Mouse (Mus musculus) midbrain, embryonic 11.5 days (tissue): ENCODE data around the gene Pitpnm1. TPM values are rescaled to one million over a fixed set of nuclear protein-coding genes. Genes with fewer than 3 reads are reported as not detected.

Experiments used
- ATAC-seq: fragments of 200-750 bp; cut with Nextera tagmentation; 2 replicates; pipeline ENCODE4 v1.8.0; 2017; ENCODE audit warnings: moderate TSS enrichment, moderate library complexity; ENCODE audit not compliant: low FRiP score
- DNase-seq: peaks from one replicate; pipeline ENCODE4 v3.0.0; 2015; ENCODE audit warnings: low spot score; ENCODE audit errors: missing footprints
- H3K27ac ChIP-seq: fragments of 300-500 bp; sonication (generic); 2 replicates; pipeline ENCODE4 v1.5.1; 2014; ENCODE audit warnings: low read depth, low read length
- H3K27me3 ChIP-seq: fragments of 300-500 bp; sonication (generic); 2 replicates; pipeline ENCODE4 v1.6.1; 2014; ENCODE audit warnings: mild to moderate bottlenecking, low read length, moderate library complexity, mixed read lengths; ENCODE audit not compliant: control insufficient read depth, insufficient read depth
- H3K36me3 ChIP-seq: fragments of 300-500 bp; sonication (generic); 2 replicates; pipeline ENCODE4 v1.6.1; 2014; ENCODE audit warnings: mild to moderate bottlenecking, low read length, moderate library complexity, mixed read lengths; ENCODE audit not compliant: control insufficient read depth, insufficient read depth
- H3K4me1 ChIP-seq: fragments of 300-500 bp; sonication (generic); 2 replicates; pipeline ENCODE4 v1.6.1; 2014; ENCODE audit warnings: low read length; ENCODE audit not compliant: control insufficient read depth, insufficient read depth
- H3K4me2 ChIP-seq: fragments of 300-500 bp; sonication (generic); 2 replicates; pipeline ENCODE4 v1.6.1; 2014; ENCODE audit warnings: mild to moderate bottlenecking, moderate library complexity
- H3K4me3 ChIP-seq: fragments of 300-500 bp; sonication (generic); 2 replicates; pipeline ENCODE4 v1.5.1; 2014; ENCODE audit warnings: low read depth, low read length
- H3K9ac ChIP-seq: fragments of 300-500 bp; sonication (generic); 2 replicates; pipeline ENCODE4 v1.6.1; 2014; ENCODE audit warnings: low read length
- H3K9me3 ChIP-seq: fragments of 300-500 bp; sonication (generic); 2 replicates; pipeline ENCODE4 v1.6.1; 2016; ENCODE audit warnings: low read length; ENCODE audit not compliant: control insufficient read depth
- WGBS: fragments of 180-500 bp; shearing (Covaris S2); extraction: QIAGEN DNeasy Blood & Tissue Kit; methylation state at CpG from one replicate; pipeline ENCODE4 v1.1.7; 2014; 5-methylcytosine and 5-hydroxymethylcytosine counted together
- polyA plus RNA-seq: library from polyadenylated mRNA; unstranded; fragments of >200 nt; fragmentation: Nextera tagmentation; extraction: Ambion mirVana; gene quantifications from 2 replicates; pipeline ENCODE4 v1.2.1, GENCODE M21; 2014

The Pitpnm1 gene
- polyA plus RNA-seq, 1 experiment from 2014 or later, result 11.2 TPM

DNA sequence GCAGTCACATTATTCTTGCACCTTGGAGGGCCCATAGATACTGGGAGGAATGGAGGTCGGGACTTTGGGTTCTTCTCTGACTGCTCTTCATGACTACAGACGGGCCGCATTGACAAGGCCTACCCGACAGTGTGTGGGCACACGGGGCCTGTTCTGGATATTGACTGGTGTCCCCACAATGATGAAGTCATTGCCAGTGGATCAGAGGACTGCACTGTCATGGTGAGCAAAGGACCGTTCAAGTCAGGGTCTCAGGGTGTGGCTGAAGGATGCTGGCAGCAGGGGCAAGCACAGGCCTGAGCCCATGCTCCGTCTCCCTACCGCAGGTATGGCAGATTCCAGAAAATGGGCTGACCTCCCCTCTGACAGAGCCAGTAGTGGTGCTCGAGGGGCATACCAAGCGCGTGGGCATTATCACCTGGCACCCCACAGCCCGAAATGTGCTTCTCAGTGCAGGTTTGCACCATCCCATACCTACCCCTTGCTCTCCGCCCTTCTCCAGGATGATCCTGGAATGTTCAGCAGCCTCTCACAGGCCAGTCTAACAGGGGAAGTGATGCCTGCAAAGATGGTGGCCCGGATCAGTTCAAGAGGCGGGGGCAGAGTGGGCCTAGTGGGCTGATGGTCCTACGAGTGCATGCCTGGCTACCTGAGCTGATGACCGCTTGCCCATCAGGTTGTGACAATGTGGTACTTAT, 50.1 kb downstream of the Pitpnm1 start:
- no peaks in the 10 kb centered on the region for H3K27me3 ChIP-seq
- no peak overlapping the region for H3K9ac ChIP-seq
- H3K9me3 ChIP-seq, result no peaks in the 10 kb centered on the region
- peaks cover 14% of the 10 kb centered on the region for H3K4me1 ChIP-seq
- ATAC-seq, result no peak
- WGBS, result 96% methylated on average over 17 of the region's 17 CpGs
- DNase-seq, result no peak
- H3K36me3 ChIP-seq, result peaks cover 10% of the 10 kb centered on the region
- H3K27ac ChIP-seq, result no peak overlapping the region
- H3K4me2 ChIP-seq, result no peak overlapping the region
- no peak overlapping the region for H3K4me3 ChIP-seq

DNA sequence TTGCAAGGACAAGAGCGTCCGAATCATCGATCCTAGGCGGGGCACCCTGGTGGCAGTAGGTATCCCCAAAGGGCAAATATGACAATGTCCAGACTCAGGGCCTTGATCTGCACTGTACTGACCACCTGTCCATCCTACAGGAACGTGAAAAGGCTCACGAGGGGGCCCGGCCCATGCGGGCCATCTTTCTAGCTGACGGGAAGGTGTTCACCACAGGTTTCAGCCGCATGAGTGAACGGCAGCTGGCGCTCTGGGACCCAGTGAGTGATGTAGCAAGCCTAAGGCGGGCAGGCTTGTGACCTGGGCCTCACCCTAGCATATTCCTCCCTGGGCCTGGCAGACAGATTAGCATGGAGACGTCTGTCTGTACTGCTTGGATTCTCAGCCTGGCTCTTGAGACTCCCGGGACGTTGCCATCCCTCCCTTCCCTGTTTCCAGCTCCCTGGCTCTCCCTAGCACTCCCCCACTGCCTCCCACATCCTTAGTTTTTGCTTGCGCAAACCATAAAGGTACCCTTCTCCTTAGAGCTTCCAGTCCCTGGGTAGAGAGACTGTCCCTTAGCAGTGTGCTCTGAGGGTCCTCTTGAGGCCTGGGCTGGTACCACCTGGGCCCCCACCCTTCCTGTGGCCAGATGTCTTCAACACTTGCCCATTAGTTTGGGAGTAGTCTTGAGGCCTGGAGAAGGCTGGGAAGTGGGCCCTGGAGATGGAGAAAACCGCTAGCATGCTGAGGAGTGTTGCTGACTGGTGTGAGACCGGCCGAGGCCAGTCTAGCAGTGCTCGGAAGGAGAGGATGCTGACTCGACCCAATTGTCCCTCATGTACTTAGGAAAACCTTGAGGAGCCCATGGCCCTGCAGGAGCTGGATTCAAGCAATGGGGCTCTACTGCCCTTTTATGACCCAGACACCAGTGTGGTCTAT, 51.0 kb downstream of the Pitpnm1 start:
- Histone ChIP-seq H3K9me3 (no peaks in the 10 kb centered on the region), H3K36me3 (peaks cover 10% of the 10 kb centered on the region), H3K27me3 (no peaks in the 10 kb centered on the region), H3K4me2 (no peak overlapping the region), H3K27ac (no peak overlapping the region), H3K4me3 (no peak overlapping the region), H3K9ac (no peak overlapping the region), H3K4me1 (peaks cover 14% of the 10 kb centered on the region)
- ATAC-seq (no peak), DNase-seq (no peak)
- 90% methylated on average over 22 of the region's 22 CpGs for WGBS

DNA sequence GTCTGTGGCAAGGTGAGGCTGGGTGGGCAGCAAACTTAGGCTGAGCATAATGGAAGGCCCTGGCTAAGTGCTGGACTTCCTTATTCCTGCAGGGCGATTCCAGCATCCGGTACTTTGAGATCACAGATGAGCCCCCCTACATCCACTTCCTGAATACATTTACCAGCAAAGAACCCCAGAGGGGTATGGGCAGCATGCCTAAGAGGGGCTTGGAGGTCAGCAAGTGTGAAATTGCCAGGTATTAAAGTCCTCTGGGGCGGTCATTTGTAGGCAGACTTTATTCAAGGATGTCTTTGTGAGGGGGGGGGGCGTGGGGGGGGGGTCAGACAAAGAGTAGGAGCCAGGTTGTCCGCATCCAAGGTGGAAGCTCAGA, 51.7 kb downstream of the Pitpnm1 start:
- Histone ChIP-seq H3K27ac (no peak overlapping the region), H3K4me2 (no peak overlapping the region), H3K4me3 (no peak overlapping the region), H3K9ac (no peak overlapping the region), H3K36me3 (peaks cover 13% of the 10 kb centered on the region), H3K9me3 (no peaks in the 10 kb centered on the region), H3K4me1 (peaks cover 14% of the 10 kb centered on the region), H3K27me3 (no peaks in the 10 kb centered on the region)
- ATAC-seq (no peak), DNase-seq (no peak)
- 76% methylated on average over 5 of the region's 5 CpGs for WGBS

DNA sequence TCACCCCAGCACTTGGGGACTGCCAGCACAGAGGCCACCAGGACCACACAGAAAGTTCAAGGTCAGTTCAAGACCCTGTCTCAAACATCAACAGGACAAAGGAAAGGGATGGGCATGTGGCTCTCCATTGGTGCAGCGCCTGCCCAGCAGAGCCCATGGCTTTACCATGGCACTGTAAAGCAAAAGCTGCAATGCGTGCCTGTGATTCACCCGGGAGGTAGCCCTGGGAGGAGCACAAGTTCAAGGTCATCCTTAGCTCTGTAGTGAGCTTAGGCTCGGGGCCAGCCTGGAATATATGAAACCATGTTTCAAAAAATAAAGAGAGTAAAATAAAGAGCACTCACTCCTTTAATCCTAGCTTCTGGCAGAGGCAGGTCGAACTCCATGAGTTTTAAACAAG, 52.1 kb downstream of the Pitpnm1 start:
- WGBS, result 89% methylated on average over 5 of the region's 5 CpGs
- DNase-seq (no peak), ATAC-seq (no peak)
- Histone ChIP-seq H3K4me3 (no peak overlapping the region), H3K9me3 (no peaks in the 10 kb centered on the region), H3K27me3 (no peaks in the 10 kb centered on the region), H3K27ac (no peak overlapping the region), H3K4me2 (no peak overlapping the region), H3K9ac (no peak overlapping the region), H3K36me3 (peaks cover 15% of the 10 kb centered on the region), H3K4me1 (peaks cover 14% of the 10 kb centered on the region)

DNA sequence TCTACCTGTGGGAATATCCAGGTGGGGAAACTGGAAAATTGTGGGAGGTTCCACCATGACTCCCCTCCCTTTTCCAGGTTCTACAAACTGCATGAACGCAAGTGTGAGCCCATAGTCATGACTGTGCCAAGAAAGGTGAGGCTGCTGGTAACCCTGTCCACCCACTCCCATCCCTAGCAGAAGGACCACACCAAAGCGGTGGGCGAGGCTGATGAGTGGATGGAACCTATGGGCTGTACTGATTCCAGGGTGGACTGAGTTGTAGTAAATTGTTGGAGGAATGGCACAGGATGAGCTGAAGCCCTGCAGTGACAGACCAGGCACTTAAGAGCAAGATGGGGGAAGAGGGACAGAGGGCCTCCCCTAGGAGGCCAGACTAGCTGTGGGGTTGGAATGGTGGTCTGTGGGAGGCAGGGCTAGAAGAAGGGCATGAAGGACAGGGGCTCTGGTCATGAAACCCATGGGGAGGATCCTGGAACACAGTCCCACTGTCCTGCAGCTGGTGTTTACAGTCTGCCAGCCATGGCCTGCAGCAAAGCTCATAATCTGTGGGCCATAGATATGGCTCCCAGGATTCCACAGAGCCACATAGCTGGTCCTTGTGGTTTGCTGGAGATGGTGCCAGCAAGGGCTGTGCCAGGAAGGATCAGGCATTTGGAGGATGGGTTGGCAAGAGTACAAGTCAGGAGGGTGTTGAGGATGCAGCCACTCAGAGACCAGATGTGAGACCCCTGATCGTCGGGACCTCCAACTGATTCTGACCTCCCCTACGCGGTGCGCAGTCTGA, 52.8 kb downstream of the Pitpnm1 start:
- Histone ChIP-seq H3K4me2 (no peak overlapping the region), H3K36me3 (peaks cover 20% of the 10 kb centered on the region), H3K27me3 (no peaks in the 10 kb centered on the region), H3K4me3 (no peak overlapping the region), H3K9ac (no peak overlapping the region), H3K9me3 (no peaks in the 10 kb centered on the region), H3K27ac (no peak overlapping the region), H3K4me1 (peaks cover 12% of the 10 kb centered on the region)
- ATAC-seq (no peak), DNase-seq (no peak)
- WGBS, result 88% methylated on average over 8 of the region's 8 CpGs

DNA sequence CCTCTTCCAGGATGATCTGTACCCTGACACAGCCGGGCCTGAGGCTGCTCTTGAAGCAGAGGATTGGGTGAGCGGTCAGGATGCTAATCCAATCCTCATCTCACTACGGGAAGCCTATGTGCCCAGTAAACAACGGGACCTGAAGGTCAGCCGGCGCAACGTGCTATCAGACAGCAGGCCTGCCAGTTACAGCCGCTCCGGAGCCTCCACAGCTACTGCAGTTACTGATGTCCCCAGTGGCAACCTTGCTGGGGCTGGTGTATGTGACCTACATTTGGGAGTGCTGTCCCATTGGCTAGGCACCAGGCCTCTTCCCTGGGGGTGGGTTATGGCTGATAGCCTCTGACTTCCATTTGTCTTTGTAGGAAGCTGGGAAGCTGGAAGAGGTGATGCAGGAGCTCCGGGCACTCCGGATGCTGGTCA, 53.4 kb downstream of the Pitpnm1 start, which contains the start of gene Ptprcap:
Gene Ptprcap (plus strand): TSS at position 373 of the 423 bp plus-strand sequence.
- Histone ChIP-seq H3K36me3 (peaks cover 24% of the 10 kb centered on the region), H3K4me1 (peaks cover 7% of the 10 kb centered on the region), H3K27ac (no peak within 1 kb of the TSS), H3K27me3 (no peaks in the 10 kb centered on the region), H3K4me3 (no peak within 1 kb of the TSS), H3K9ac (no peak within 1 kb of the TSS), H3K9me3 (no peaks in the 10 kb centered on the region), H3K4me2 (no peak within 1 kb of the TSS)
- ATAC-seq, result no peak
- 74% methylated on average over 11 of the region's 11 CpGs for WGBS
- DNase-seq, result no peak

DNA sequence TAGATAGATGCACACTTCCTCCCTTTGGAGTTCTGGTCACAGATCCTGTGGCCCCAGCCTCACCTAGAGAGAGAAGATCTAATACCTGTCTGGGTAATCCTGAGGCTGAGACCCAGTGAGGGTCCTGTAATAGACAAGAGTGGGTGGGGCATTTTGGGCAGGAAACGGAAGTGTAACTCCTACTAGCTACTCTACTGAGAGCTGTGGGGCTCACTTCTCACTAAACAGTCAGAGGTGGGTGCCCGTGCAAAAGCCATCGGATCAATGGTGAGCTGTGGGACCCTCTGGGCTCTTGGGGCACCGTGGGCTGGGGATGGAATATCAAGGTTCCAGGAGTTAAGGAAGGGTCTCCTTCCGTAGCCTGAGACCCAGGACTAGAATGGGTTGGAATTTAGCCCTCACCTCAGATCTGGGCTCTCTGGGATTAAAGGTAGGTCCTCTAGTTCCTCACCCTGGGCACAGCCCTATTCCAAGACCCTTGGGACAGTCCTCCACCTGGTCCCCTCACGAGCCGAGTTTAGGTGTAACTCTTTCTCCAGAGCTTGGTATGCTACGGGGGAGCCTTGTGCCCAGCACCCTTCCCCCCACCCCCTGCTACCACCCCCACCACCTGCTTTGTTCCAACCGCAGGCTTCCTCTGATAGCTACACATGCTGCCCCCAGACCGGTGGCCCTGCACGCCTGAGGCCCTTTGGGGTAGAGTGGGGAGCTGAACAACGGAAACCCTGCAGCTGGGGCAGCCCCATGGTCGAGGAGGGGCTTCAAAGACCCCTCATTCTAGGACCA, 54.8 kb downstream of the Pitpnm1 start:
- no peak overlapping the region for H3K4me2 ChIP-seq
- no peaks in the 10 kb centered on the region for H3K4me1 ChIP-seq
- no peak for DNase-seq
- no peak for ATAC-seq
- H3K4me3 ChIP-seq, result no peak overlapping the region
- H3K9ac ChIP-seq, result no peak overlapping the region
- no peaks in the 10 kb centered on the region for H3K9me3 ChIP-seq
- H3K27me3 ChIP-seq, result no peaks in the 10 kb centered on the region
- no peak overlapping the region for H3K27ac ChIP-seq
- H3K36me3 ChIP-seq, result peaks cover 33% of the 10 kb centered on the region
- WGBS, result 88% methylated on average over 13 of the region's 13 CpGs

DNA sequence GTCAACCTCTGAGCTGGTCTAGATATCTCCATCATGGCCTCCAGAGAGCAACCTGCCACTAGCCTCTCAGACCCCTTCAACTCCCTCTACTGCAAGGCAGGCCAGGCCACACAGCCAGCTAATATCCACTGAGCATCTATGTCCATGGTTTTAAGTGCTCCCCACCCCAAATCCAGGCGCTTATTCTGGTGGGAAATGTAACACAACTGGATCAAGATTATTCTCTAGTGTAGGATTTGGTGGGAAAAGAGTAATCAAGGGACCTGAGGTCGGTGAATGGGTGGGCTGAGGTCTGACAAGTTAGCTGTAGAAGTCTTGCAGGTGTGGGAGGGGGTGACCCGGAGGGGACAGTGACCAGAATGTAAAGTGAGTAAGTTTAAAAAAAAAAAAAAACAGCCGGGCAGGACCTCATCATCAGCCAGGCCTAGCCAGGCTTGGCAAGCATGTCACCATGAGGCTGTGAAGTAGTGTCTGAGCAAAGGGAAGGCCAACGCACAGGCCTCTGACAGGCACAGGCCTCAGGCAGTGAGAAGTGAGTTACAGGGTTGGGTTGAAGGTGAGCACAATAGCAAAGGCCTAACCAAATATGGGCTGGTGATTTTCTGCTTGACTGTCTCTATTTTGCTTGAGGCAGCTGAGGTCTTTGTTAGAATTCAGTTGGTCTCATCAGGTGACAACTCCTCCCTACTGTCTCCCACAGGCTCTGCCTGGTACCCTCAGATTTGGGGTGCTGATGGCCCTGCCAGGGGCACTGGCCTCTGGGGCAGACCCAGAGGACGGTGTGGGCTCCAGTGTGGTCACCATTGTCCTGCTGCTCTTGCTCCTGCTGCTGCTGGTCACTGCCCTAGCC, 55.6 kb downstream of the Pitpnm1 start:
- no peak for ATAC-seq
- Histone ChIP-seq H3K36me3 (peaks cover 30% of the 10 kb centered on the region), H3K9ac (no peak overlapping the region), H3K4me1 (no peaks in the 10 kb centered on the region), H3K27ac (no peak overlapping the region; the same call in 1 of the 2 replicates), H3K27me3 (no peaks in the 10 kb centered on the region), H3K4me3 (no peak overlapping the region), H3K9me3 (no peaks in the 10 kb centered on the region), H3K4me2 (no peak overlapping the region)
- 78% methylated on average over 6 of the region's 6 CpGs for WGBS
- no peak for DNase-seq
